Mouse (Mus musculus): Measurements from ENCODE around the gene Crip1.

DNA sequence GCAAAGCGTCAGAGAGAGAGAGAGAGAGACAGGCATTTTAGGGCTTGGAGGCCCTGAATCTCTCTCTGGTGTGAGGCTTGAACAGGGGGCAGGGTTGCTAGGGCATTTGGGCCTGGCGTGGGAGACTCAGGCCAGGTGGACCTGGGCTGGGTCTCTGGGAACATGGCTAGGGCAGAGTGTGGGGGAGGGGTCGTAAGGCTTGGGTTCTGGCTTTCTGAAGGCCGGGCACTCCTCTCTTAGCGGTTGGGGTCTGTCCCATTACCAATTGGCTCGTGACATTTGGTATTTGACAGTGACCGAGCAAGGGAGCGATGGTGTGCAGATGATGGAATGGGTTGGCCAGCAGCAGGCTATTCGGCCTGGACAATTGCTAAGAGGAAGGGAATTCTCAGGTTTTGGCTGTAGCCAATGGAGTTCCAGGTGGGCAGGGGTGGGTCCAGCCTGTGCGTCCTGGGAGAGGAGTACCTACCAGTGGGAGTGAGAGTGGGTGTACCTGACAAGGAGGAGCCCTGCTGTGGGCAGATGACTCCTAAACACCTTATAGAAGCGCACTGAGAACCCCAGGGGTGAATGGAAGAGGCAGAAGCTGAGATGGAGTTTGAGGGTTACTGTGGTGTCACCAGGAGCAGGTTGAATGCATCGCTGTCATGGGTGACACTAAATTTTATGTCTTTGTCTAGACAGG, 40.4 kb downstream of the Crip1 start:
- no peak for TF ChIP-seq CTCF (IDR thresholded peaks at IDR 0.05; ENCODE audit: borderline replicate concordance, insufficient read depth, low read depth, low read length)
- TF ChIP-seq POLR2A (IDR thresholded peaks at IDR 0.05; ENCODE audit: borderline replicate concordance, insufficient read depth, low read length): no peak
